Mouse (Mus musculus) cortical plate, adult 2 months (tissue): ENCODE results near the gene Smyd1.

ENCODE experiments used
- CTCF ChIP-seq: fragments of 200-500 bp; IDR thresholded peaks from 2 replicates; pipeline ENCODE4 v1.5.1; 2011; ENCODE audit warnings: mild to moderate bottlenecking, control low read depth, low read length; ENCODE audit not compliant: insufficient read depth; ENCODE audit errors: extremely low read depth
- POLR2A ChIP-seq: fragments of 200-500 bp; IDR thresholded peaks from 2 replicates; pipeline ENCODE4 v1.6.1; 2011; ENCODE audit warnings: mild to moderate bottlenecking, low read length, control low read depth; ENCODE audit not compliant: insufficient read depth; ENCODE audit errors: extremely low read depth

GRCm38 (mm10) chr6:71363995-71364394 is 42.0 kb upstream of the Smyd1 start:
- no peak for TF ChIP-seq POLR2A
- no peak for TF ChIP-seq CTCF
